Mouse (Mus musculus) thymus, adult 2 months (tissue): ENCODE measurements around the gene Gm10840.

ENCODE experiments used
- CTCF ChIP-seq: fragments of 200-500 bp; IDR thresholded peaks from 2 replicates; pipeline ENCODE4 v1.5.1; 2012; ENCODE audit warnings: mild to moderate bottlenecking, control low read depth, low read length, moderate library complexity, borderline replicate concordance; ENCODE audit not compliant: control insufficient read depth, poor library complexity, insufficient read depth; ENCODE audit errors: extremely low read depth
- POLR2A ChIP-seq: fragments of 200-500 bp; IDR thresholded peaks from 2 replicates; pipeline ENCODE4 v1.6.1; 2012; ENCODE audit warnings: mild to moderate bottlenecking, low read length, control low read depth, moderate library complexity; ENCODE audit not compliant: control insufficient read depth, poor library complexity, insufficient read depth; ENCODE audit errors: extremely low read depth

GRCm38 (mm10) chr11:106163546-106163945 lies 2.9 kb downstream of the Gm10840 start:
- TF ChIP-seq POLR2A = no peak
- no peak for TF ChIP-seq CTCF
